Mouse (Mus musculus): ENCODE measurements at regions not wholly inside any gene's neighbourhood (a gene's known extent, or its start where the extent isn't known, plus 50 kb on each side); places are given as distances from the start of the nearest gene placed in this dataset.

GRCm38 (mm10) chr1:105188920-105189266 lies 167.6 kb downstream of the Rnf152 start:
- TF ChIP-seq CTCF (IDR thresholded peaks at IDR 0.05; ENCODE audit: low read depth) (no peak), EP300 (IDR thresholded peaks at IDR 0.05; ENCODE audit: low read depth) (no peak)
